In genomic region chr13:51742551-51743052, GRCm38 (mm10) we compare ENCODE assay signal across 16 mouse cellular contexts. TPM values are rescaled to one million over a fixed set of nuclear protein-coding genes. Genes with fewer than 3 reads are reported as not detected.
DNase-seq lines count a peak whose midpoint lies in the region; ATAC-seq and TF ChIP-seq lines count a peak whose summit lies in the region.
"Had no signal": no experiment of that assay in that cellular context is flagged by ENCODE, and none has a peak within 500 bp of the region (broad histone marks: within the 10 kb centered on the region; RNA-seq: fewer than 3 reads in every experiment).

No protein-coding gene starts in this region.

- peaks cover 0 to 49% of the 10 kb centered on the region in 2 experiments for H3K36me3 ChIP-seq in CH12.LX (replicated peaks in 1 of 2; ENCODE audit: control insufficient read depth in 1 of 2, insufficient read depth in 1 of 2, low read length in 1 of 2)
- no peaks in the 10 kb centered on the region for H3K36me3 ChIP-seq in liver, embryonic 16.5 days (ENCODE audit: control insufficient read depth, insufficient read depth)
- H3K36me3 ChIP-seq: embryonic facial prominence, embryonic 12.5 days; hindbrain, embryonic 13.5 days; lung, embryonic 15.5 days; midbrain, embryonic 12.5 days; neural tube, embryonic 13.5 days had no signal

- TF ChIP-seq EP300 in CH12.LX (IDR thresholded peaks at IDR 0.05; ENCODE audit: low read length) = no peak; the same call in 1 of the 2 replicates

- H3K4me3 ChIP-seq in CH12.LX (replicated peaks in 1 of 3; ENCODE audit: low read depth in 2 of 3, low read length in 2 of 3, poor library complexity in 1 of 3) = peak overlapping the region in 2 of 3 experiments; percentile 20 to 36
- H3K4me3 ChIP-seq in liver, embryonic 16.5 days (ENCODE audit: low read depth, low read length) = no peak overlapping the region
- H3K4me3 ChIP-seq: embryonic facial prominence, embryonic 12.5 days; hindbrain, embryonic 13.5 days; lung, embryonic 15.5 days; midbrain, embryonic 12.5 days; neural tube, embryonic 13.5 days had no signal

- in situ Hi-C loops in CH12.LX (cut with MboI; ENCODE audit: low pct_ligation_motif_present, low pct_unique_long_range_greater_than_20kb, low sequenced_read_pairs) = no loop called here

- no peak; the same call in 1 of the 2 replicates for ATAC-seq in monocyte, adult 5-6 weeks (replicated peaks; ENCODE audit: insufficient number of reproducible peaks, low FRiP score, low TSS enrichment, poor library complexity, severe bottlenecking)
- ATAC-seq in liver, embryonic 16.5 days (ENCODE audit: low read depth) = no peak

- H3K4me1 ChIP-seq in CH12.LX (ENCODE audit: control insufficient read depth in 1 of 2, insufficient read depth in 2 of 2) = peaks cover 62 to 97% of the 10 kb centered on the region in 2 experiments
- H3K4me1 ChIP-seq in liver, embryonic 16.5 days (ENCODE audit: control insufficient read depth, low read depth, low read length) = peaks cover 73% of the 10 kb centered on the region

- TF ChIP-seq RAD21 in CH12.LX (IDR thresholded peaks at IDR 0.05; ENCODE audit: low read depth, low read length) = no peak

- TF ChIP-seq POLR2A in CH12.LX (IDR thresholded peaks at IDR 0.05; ENCODE audit: low read depth, low read length) = peak; percentile 35; the same call in 1 of the 2 replicates

- peak overlapping the region; percentile 89 for H3K27ac ChIP-seq in CH12.LX (ENCODE audit: insufficient read depth, low read depth)
- H3K27ac ChIP-seq in liver, embryonic 16.5 days (ENCODE audit: low read length) = peak overlapping the region; percentile 42
- H3K27ac ChIP-seq: embryonic facial prominence, embryonic 12.5 days; hindbrain, embryonic 13.5 days; lung, embryonic 15.5 days; midbrain, embryonic 12.5 days; neural tube, embryonic 13.5 days had no signal

- no peak for TF ChIP-seq CTCF in CH12.LX (conservative IDR thresholded peaks at IDR 0.05 in 1 of 2, IDR thresholded peaks at IDR 0.05 in 1 of 2; ENCODE audit: low read depth in 2 of 2, low read length in 2 of 2)

- peak; percentile 51 to 59 for DNase-seq in monocyte, adult 2 months (ENCODE audit: low read depth in 1 of 2, low spot score in 2 of 2)
- DNase-seq in CH12.LX (ENCODE audit: extremely low read depth) (no peak), MN1 (ENCODE audit: low spot score) (no peak)
- DNase-seq in thymus, postnatal 14 days = peak; percentile 65
- no peak for DNase-seq in right cerebral cortex, postnatal 4 days
- DNase-seq: adrenal gland, postnatal 10 days; cerebellum, postnatal 36 days; kidney, adult 11 months; right cerebral cortex, adult 18-20 months had no signal

- peaks cover 6% of the 10 kb centered on the region for H3K9me3 ChIP-seq in CH12.LX (replicated peaks; ENCODE audit: low read length)
- no peaks in the 10 kb centered on the region for H3K9me3 ChIP-seq in liver, embryonic 16.5 days (replicated peaks; ENCODE audit: control insufficient read depth, low read length)
- H3K9me3 ChIP-seq: embryonic facial prominence, embryonic 12.5 days; hindbrain, embryonic 13.5 days; lung, embryonic 15.5 days; midbrain, embryonic 12.5 days; neural tube, embryonic 13.5 days had no signal

- H3K4me2 ChIP-seq in CH12.LX (ENCODE audit: insufficient read depth, low read depth, poor library complexity, severe bottlenecking) = peak overlapping the region; percentile 48
- no peak overlapping the region for H3K4me2 ChIP-seq in liver, embryonic 16.5 days (ENCODE audit: low read depth, low read length)
- H3K4me2 ChIP-seq: embryonic facial prominence, embryonic 12.5 days; hindbrain, embryonic 13.5 days; lung, embryonic 15.5 days; midbrain, embryonic 12.5 days; neural tube, embryonic 13.5 days had no signal

- H3K79me2 ChIP-seq in CH12.LX (replicated peaks; ENCODE audit: control insufficient read depth, extremely low read depth, insufficient read depth, poor library complexity, severe bottlenecking) = peaks cover 7% of the 10 kb centered on the region

- H3K27me3 ChIP-seq in CH12.LX (replicated peaks) = no peaks in the 10 kb centered on the region
- H3K27me3 ChIP-seq in liver, embryonic 16.5 days (ENCODE audit: control insufficient read depth, insufficient read depth, low read depth, low read length) = no peaks in the 10 kb centered on the region
- H3K27me3 ChIP-seq: embryonic facial prominence, embryonic 12.5 days; hindbrain, embryonic 13.5 days; lung, embryonic 15.5 days; midbrain, embryonic 12.5 days; neural tube, embryonic 13.5 days had no signal

- whole genome bisulfite sequencing in liver, embryonic 16.5 days (ENCODE audit: insufficient replicate concordance) = 49% methylated on average over 10 of the region's 10 CpGs

- H3K9ac ChIP-seq in CH12.LX (ENCODE audit: insufficient read depth, low read depth) = 0 out of 2 replicates have a peak overlapping the region, but pooled peaks have one; percentile 1
- H3K9ac ChIP-seq in liver, embryonic 16.5 days (ENCODE audit: low read depth, low read length) = no peak overlapping the region
- H3K9ac ChIP-seq: embryonic facial prominence, embryonic 12.5 days; hindbrain, embryonic 13.5 days; lung, embryonic 15.5 days; midbrain, embryonic 12.5 days; neural tube, embryonic 13.5 days had no signal

- dilution Hi-C loops in CH12.LX (cut with MboI; ENCODE audit: extremely low pct_ligation_motif_present, extremely low pct_unique_long_range_greater_than_20kb, low sequenced_read_pairs) = no loop called here

TF ChIP-seq in CH12.LX, 34 proteins besides CTCF, POLR2A, EP300 and RAD21:
- no peak for TF ChIP-seq JUN (IDR thresholded peaks at IDR 0.05; ENCODE audit: insufficient read depth, low read depth, low read length)
- no peak for TF ChIP-seq MXI1 (IDR thresholded peaks at IDR 0.05; ENCODE audit: low read depth, low read length)
- TF ChIP-seq ETS1 (conservative IDR thresholded peaks at IDR 0.05; ENCODE audit: low read depth, low read length) = peak; percentile 54
- peak; percentile 78; the same call in 1 of the 2 replicates for TF ChIP-seq MEF2A (IDR thresholded peaks at IDR 0.05; ENCODE audit: borderline replicate concordance, low read depth, low read length)
- TF ChIP-seq IRF4 (IDR thresholded peaks at IDR 0.05; ENCODE audit: low read depth, low read length) = 0 out of 2 replicates have a peak, but pooled peaks have one; percentile 37
- peak; percentile 78 for TF ChIP-seq BHLHE40 (IDR thresholded peaks at IDR 0.05; ENCODE audit: low read depth, low read length)
- no peak; the same call in 1 of the 2 replicates for TF ChIP-seq TCF12 (IDR thresholded peaks at IDR 0.05; ENCODE audit: low read depth, low read length)
- no peak for TF ChIP-seq USF1 (IDR thresholded peaks at IDR 0.05; ENCODE audit: low read depth, low read length)

RNA-seq across cellular contexts. Expression of gene Sema4d, which starts 50.9 kb away (rescaled TPM):
- 134 to 201 TPM (median 136 TPM) in 3 replicates for total RNA-seq in monocyte, adult 5-6 weeks (2017)
- 16.7 and 17.8 TPM in 2 replicates for total RNA-seq in CH12.LX (2012; rRNA removed)
- total RNA-seq in CH12.LX (2014; rRNA removed) = 9.8 and 12.8 TPM in 2 replicates
- polyA plus RNA-seq in CH12.LX (2012; ENCODE audit: insufficient read length, low read depth) = 57.6 and 67.1 TPM in 2 replicates
- 3.7 and 4.1 TPM in 2 replicates for polyA plus RNA-seq in liver, embryonic 16.5 days (2015; fragmentation: Nextera tagmentation; extraction: Ambion mirVana)

Comparison
In these comparisons a context has a peak if more than half of its experiments do, and no peak if none do; other contexts are left out.
1. DNase-seq: peak in monocyte, adult 2 months (2 of 2) and thymus, postnatal 14 days (single experiment); none in CH12.LX (single experiment), MN1 (single experiment) and right cerebral cortex, postnatal 4 days (single experiment).